Mouse (Mus musculus) urinary bladder, postnatal 14 days (tissue): Measurements from ENCODE around the gene Gatb.

Experiments used
- DNase-seq: peaks from one replicate; pipeline ENCODE4 v3.0.0; 2021; ENCODE audit warnings: low spot score

Gene Gatb

DNA sequence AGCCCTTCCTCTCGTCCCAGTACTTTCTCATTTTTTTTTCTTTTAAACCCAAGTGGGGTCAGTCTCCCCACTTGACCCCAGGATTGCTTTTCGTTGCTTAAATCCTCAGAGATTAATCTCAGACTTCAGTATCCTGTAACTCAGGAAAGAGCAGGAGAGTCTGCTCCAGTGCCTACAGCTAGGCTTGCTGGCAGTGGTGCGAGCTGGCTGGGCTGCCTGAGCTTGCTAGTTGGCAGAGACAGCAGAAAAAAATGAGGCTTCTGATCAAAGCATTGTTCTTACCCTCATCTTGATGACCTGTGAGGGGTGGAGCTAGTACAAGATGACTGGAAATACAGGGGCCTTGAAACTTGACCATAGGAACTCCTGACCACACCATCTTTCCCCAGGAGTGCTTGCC is 20.5 kb downstream of the Gatb start:
- DNase-seq: no peak

DNA sequence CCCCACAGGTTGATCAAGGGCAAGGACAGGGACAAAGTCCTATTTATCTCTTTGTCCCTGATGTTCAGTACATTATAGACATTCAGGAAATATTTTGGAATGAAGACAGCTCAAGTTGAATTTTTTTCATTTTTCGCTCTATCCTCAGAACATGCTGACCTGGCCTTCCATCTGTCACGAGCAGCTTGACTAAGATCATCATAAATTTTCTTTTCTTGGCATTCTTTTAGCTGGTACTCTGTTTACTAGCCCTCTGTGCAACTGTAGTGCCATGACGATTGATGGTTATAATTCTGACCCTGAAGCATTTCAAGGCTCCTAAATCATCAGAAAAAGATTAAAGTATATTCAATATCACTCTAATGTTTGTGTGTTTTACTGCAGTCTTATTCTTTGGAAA is 25.6 kb downstream of the Gatb start:
- DNase-seq: no peak

DNA sequence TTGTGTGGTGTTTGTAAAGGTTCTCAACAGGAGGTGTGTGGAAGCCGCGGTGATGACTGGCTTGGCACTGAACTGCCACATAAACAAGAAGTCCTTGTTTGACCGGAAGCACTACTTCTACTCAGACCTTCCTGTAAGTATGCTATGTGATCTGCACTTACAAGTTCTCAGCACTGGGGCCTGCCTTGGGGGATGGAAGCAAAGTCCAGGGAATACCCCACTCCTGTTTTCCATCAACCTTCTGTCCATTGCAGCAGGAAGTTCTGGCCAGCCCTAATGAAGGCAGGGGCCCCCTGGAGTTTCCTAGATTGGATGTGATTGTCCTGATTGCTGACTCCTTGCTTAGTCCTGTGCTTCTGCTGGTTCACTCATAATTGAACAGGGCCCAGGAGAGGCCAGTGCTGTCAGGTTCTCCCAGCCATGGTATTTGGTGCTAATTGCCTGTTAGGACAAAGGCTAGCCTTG is 28.0 kb downstream of the Gatb start:
- peak; percentile 16 for DNase-seq

DNA sequence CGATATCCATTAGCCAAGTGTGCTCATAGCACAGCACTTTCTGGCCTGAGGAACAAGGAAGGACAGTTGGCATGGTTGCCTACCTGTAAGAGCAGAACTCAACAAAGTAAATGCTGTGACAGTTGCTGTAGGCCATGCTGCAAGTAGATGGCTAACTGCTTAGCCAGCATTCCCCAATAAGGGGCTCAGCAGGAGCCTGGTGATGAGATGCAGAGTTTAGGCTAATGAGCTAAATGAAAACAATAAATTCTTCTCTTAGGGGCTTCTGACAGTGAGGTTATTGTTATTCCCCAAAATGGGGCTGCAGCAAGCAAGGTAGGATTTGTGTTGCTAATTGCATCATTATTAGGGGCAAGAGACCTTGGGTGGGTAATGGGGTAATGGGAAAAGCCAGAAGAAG is 29.9 kb downstream of the Gatb start:
- DNase-seq: no peak

DNA sequence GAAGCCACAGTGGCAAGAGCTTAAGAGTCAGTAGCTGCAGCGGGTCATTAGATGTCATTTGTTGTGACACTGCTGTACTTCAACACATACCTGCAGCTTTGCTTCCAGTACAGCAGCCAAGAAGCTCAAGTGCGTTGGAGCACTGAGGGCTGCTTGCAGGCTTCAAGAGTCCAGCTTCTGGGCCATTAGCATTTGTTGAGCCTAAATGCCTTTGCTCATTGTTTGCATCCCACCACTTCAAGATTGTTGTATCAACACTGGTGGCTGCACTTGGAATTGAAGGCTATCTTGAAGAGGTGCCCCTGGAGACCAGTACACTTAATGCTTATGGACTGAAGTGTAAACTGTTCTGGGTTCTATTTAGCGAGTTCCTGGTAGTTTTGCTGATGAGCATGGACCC is 33.0 kb downstream of the Gatb start:
- no peak for DNase-seq

DNA sequence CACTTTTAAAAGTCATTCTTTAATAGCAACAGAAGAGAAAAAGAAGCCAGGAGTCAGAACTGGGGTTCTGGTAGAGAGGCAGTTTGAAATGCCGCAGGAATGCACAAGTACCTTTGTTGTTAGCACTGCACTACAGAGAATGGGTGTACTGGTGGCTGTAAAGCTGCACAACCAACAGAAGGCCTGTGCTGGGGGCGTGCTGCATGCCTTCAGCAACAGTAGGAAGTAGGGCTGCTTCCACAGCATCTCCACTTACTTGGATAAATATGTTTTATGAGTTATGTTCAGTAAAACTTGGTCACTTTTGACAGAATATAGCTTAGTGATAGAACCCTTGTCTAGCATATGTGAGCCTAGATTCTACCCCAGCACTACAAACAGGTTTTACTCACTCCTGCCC is 33.8 kb downstream of the Gatb start:
- no peak for DNase-seq

DNA sequence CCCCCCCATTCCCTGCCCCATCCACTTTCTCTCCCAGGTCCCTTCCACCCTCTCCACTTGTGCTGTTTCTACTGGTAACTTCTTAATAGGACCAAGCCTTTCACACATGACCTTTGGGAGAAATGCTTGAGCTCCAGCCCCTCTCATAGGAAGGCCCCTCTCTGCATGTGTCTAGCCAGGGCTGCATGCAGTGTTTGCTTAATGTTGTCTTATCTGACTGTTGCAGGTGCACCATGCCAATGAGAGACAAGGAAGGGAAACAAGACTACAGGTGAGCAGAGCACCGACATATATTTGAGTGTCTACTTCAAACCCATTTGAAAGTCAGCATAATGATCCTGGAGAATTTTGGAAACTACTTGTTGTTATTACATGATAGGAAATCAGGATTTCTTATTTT is 42.5 kb downstream of the Gatb start:
- no peak for DNase-seq

DNA sequence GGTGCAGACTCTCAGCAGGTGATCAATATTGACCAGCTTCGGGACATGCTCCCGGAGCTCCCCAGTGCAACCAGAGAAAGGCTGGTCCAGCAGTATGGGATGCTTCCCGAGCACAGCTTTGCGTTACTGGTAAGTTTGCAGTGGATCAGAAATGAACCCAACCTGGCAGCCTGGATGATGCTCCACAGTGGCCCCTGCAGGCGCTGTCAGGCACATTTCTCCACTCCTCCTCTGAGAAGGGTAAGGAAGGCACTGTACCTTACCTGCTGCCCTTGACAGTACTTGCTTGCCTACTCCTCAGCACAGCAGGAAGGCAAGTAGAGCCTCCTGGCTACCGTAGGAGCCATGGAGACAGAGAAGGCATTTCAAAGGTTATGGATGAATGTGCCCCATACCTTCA is 45.0 kb downstream of the Gatb start:
- DNase-seq: no peak

DNA sequence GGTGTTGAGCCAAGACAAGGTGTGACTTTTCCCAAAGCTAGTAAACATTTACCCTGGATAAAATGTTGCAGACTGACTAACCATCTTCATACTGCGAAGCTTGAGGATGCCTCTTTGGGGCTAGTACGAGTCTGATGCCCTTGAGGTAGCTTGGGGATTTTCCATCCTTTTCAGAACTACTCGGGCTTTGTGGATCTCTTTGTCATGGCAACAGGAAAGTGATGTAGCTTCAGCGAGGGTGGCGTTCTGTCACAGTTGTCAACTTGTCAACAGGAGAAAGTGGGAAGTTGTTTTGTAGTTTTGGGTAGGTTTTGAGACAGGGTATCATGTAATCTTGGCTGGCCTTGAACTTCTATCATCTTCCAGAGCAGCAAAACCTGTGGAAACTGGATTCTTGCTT is 45.4 kb downstream of the Gatb start:
- DNase-seq: no peak

DNA sequence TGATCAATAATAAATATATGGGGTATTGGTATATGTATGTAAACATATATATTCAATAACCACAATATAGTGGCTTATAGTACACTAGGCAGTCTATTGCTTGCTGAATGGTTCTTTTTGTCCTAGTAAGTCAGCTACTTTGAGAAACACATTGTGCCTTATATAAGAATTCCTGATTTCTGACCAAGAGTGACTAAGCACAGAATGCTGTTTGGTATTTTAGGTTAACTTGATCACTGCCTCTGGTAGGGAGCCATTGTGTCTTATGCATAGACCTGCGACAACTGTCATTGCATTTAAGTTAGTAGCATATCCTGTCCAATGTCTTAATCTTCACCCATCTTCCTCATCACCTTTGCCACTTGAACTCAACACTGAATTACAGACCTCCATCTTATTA is 45.8 kb downstream of the Gatb start:
- DNase-seq: no peak

DNA sequence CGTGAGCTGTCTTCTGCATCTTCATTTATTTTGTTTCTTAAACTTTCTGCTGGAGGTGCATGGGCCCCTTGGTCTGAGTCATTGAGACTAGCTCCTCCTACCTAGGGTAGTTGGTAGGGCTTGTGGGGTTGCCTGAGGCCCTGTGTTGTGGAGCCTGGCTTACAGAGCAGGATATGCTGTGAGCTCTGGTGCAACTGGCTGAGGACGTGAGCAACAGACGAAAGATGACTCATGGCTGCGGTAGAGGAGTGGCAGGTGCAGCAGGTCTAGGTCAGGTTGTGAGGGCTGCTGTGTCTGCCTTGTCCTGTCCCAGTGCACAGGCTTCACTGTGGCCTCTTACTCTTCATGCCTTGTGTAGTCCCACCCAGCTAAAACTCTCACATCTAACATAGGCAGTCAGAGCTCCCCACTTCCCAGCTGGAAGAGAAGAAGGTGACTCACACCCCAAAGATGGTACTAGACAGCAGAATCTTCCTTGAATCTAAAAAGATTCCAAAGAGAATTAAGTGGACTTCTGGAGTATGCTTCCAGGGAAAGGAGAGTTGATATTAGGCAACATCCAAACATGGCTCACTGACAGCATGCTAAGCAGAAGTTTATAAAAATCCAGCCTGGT is 56.1 kb downstream of the Gatb start:
- DNase-seq: peak; percentile 57

DNA sequence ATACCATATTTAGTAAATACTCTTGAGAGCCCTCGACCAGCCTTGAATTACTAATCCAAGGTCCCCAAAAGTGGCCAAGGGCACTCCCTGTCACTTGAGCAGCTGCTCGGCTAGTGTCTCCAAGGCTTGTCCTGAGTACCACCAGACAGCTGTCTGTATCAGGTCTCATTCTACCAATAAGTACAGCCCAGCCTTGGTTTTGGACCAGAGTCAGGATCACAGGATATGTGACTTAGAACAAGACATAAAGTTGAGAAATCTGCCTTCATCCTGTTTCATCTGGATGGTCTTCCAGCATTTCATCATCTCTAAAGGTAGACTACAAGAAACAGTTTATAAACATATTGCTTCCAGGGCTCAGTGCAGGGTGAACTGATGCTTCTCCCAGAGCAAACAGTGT is 59.8 kb downstream of the Gatb start:
- DNase-seq: no peak

DNA sequence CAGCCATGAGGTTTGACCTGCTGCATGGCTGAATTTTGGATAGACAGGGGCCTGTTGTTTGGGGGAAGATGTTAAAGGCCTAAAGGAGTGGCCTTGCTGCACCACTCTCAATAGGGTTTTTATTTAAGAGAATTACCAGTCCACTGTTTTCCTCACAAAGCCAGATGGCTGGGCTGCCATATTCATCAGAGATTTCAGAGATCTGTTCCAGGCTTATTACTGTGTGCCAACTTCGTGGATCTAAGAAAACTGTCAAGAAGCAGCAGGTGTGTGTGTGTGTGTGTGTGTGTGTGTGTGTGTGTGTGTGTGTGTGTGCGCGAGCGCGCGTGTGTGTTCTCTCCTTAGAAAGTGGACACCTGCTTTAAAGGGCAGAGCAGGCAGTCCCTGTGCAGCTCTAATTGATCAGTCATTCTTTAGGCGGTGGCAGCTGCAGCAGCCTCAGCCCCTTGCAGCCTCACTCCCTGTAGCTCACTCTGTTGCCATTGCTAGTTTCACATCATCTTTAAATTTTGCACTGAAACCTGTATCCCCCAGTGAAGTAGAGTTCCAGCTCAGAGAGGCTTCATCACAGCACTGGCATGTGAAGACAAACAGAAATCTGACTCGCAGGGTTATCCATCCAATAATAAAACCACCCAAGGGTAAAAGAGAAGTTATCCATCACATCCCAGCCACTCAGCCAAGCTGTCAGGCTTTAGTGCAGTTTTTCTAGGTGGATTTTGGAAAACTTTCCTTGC is 60.6 kb downstream of the Gatb start:
- DNase-seq: no peak

DNA sequence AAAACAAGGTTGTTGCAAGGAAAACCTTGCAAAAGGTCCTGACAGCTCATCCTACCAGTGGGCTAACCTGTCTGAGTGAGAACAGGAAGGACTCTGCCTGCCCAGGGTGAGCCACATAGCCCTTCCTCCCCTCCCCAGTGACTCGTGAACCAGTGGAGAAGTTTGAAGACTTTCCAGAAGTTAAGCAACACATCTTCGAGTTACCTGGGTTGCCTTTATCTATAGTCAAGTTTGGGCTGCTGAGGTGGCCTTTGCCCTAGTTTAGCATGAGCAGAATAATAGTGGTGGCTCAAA is 61.2 kb downstream of the Gatb start:
- DNase-seq: peak; percentile 25

DNA sequence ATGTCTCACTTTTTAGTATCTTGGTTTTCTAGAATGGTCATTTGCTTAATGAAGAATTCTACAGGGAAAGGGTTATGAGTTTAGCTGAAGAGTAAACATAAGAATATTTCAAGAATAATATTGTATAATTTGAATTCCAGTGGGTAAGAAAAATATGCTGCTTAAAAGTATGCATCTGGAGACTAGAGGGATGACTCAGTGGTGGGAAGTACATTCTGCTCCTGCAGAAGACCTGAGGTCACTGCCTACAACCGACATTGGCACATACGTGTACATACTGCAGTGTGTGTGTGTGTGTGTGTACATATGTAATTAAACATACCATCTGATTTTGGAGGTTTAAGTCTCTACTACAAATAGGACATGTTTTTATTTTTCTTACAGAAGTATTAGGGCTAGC is 61.7 kb downstream of the Gatb start:
- DNase-seq: no peak

DNA sequence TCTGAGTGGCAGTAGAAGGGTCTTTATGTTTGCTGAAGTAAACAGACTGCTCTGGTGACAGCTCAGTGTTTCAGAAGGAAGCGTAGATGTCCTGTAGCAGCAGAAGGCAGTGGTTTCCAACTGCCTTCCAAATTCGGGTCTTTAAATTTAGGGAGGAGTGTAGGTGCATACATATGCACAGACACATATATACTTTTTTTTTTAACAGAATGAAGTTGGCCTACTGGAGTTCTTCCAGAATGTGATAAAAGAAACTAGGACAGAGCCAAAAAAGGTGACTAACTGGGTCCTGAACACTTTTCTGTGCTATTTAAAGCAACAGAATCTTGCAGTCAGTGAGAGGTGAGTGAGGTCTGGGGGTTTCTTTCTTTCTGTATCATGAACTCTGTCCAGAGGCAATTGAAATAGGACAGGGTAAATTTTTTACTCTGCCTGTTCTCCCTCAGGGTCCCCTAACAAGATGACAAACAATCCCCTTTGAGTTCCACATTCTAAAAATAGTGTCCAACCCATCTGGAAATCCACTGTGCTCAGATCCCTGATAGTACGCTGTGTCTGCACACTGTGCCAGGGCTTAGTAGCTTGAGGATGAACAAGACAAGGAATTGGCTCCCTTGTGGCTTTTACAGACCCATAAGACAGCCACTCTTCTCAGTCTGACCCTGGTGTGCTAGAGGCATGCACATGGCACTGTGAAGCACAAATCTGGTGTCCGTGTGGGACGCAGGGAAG is 63.0 kb downstream of the Gatb start:
- DNase-seq: no peak

DNA sequence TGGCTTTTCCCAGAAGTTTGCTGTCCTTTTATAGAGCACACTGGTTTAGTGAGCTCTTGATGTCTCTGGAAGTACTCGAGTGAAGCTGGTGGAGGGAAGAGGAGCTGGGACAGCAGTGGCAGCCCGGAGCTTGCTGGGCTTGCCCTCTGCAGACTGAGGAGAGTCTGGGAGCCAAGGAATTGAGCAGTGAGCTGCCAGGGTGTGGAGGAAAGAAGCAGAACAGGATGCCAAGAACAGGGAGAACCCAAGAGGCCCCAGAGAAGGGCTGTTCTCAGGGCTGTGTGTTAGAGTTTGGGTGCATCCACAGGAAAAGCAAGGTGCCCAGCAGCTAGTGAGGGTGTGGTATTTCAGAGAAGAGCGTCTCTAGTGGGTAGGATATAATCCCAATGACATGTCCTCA is 67.8 kb downstream of the Gatb start:
- no peak for DNase-seq

DNA sequence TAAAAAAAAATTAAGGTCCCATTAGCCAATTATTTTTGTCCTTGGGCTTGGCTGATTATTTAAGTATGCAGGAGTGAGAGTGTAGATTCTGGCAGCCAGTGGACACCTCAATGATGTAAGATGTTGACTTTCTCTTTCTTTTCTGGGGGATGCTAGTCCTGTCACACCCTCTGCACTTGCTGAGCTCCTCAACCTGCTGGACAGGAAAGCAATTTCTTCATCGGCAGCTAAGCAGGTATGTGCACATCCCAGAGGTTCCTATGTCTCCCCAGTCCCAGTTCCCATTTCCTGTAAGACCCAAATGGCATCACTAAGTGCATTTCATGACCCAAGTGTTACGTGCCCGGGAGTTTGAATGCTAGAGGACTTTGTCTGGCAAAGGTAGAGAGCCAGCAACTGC is 70.9 kb downstream of the Gatb start:
- no peak for DNase-seq

DNA sequence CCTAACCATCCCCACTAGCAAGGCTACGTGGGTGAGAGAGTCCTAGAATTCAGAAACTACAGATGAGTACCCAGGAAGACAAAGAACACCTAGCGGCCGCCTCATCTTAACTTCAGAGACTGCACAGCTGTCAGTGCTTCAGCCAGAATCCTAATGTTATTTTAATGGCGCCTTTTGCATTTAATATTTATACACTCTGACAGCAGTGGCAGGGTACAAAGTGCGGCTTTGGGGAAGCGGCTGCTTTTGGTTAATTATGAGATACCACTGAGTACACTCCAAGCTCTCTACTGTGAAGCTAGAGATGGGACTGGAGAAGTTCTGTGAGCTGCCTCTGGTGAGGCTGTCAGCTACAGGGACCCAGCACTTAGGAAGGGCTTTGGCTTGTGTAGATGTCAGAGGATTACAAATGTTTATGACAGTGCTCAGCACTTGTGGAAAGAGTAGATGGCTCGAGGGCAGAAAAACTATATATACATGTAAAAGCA is 71.6 kb downstream of the Gatb start:
- DNase-seq: no peak

DNA sequence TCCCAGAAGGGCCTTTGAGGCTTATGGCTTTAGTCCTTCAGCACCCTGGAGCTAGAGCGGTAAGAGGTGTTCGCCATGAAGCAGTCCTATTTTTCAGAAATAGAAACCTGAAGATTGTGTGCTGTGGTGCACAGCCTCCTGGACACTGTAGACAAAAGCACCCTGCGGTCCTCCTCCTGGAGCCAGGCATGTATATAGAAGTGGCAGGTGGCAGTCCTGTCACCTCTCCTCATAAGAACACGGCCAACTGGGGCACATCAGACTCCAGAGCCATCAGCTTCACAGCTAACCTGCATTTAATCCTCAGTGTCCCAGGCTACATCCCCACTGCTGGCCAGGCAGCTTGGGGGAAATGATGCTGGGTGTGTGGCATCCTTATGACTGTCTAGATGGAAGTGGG is 75.3 kb downstream of the Gatb start:
- DNase-seq: no peak

DNA sequence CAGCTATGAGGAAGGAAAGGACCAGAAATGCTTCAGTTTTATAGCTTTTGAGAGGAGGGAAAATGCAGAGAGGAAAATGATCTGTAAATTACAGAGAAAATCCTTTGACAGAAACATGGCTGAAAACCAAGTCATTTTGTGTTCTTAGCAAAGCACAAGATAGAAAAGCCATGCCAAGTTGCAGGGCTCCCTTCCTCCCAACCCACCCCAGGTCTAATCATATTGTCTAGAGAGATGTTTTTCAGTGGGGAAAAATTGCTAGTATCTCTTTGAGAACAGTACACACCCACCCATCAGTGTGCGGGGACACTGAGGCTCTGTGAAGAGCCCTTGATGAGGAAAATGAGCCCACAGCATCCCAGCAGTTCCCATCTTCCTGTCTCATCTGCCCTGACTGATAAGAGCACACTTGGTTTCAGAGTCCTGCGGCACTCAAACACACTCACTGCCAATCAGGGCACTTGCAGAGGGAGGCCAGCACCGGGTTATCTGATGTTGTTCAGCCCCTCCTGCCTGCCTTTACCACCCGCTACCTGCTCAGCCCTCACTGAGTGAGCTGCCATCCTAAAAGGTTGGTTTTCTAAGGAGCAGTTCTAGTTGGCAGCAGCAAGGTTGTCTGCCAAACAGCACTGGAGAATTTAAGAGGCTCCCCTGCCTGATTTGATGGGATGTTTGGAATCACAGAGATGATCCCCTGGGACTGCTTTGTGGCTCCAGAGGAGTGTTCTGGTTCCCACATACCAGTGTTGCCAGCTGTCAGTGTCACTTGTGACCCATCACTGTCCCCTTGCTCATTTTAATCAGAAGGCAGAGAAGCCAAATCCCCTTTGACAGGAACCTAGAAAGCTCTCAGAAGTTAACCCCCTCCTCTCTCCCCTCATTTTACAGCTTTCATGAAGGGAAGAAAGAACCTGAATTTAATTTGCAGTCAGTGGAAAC is 79.1 kb downstream of the Gatb start:
- DNase-seq: no peak

DNA sequence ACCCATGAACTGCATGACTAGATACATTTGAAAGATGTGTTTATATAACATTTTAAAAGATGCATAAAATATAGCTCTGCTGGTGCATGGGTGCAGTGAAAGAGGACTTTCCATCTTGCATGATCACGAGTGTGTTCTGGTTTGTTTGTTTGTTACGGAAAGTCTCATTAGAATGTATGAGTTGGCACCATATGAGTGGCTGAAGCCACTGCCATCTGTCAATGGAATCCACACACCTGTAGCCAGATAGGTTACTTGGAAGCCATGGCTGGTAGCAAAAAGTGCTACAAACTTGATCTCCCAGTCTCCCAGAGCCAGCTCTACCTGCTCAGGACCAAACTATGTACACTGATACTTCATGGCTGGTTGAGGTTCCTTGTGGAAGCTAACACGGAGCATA is 81.6 kb downstream of the Gatb start:
- no peak for DNase-seq
